Mouse (Mus musculus) lung, embryonic 16.5 days (tissue): ENCODE results near the gene Gpkow. TPM values are rescaled to one million over a fixed set of nuclear protein-coding genes. Genes with fewer than 3 reads are reported as not detected.
"Not testable (repeated sequence)": the region's sequence is repeated elsewhere in the genome, so short reads cannot be mapped to it uniquely, and the experiment has no call there.

Source experiments
- ATAC-seq: fragments of 200-750 bp; cut with Nextera tagmentation; 2 replicates; pipeline ENCODE4 v1.8.0; 2017; ENCODE audit warnings: low read depth, mild to moderate bottlenecking, moderate library complexity
- H3K27ac ChIP-seq: fragments of 300-500 bp; sonication (generic); 2 replicates; pipeline ENCODE4 v1.5.1; 2014; ENCODE audit warnings: mild to moderate bottlenecking, control low read depth, low read length
- H3K27me3 ChIP-seq: fragments of 300-500 bp; sonication (generic); 2 replicates; pipeline ENCODE4 v1.6.1; 2014; ENCODE audit warnings: low read depth, low read length, mixed read lengths; ENCODE audit not compliant: control insufficient read depth, insufficient read depth
- H3K36me3 ChIP-seq: fragments of 300-500 bp; sonication (generic); 2 replicates; pipeline ENCODE4 v1.6.1; 2014; ENCODE audit warnings: low read length; ENCODE audit not compliant: control insufficient read depth, insufficient read depth
- H3K4me1 ChIP-seq: fragments of 300-500 bp; sonication (generic); replicated peaks from 2 replicates; pipeline ENCODE4 v1.6.1; 2014; ENCODE audit warnings: low read length, mixed read lengths; ENCODE audit not compliant: control insufficient read depth, insufficient read depth
- H3K4me2 ChIP-seq: fragments of 300-500 bp; sonication (generic); 2 replicates; pipeline ENCODE4 v1.6.1; 2014; ENCODE audit warnings: low read depth, low read length, control low read depth
- H3K4me3 ChIP-seq: fragments of 300-500 bp; sonication (generic); 2 replicates; pipeline ENCODE4 v1.5.1; 2014; ENCODE audit warnings: mild to moderate bottlenecking, low read length, control low read depth
- H3K9ac ChIP-seq: fragments of 300-500 bp; sonication (generic); 2 replicates; pipeline ENCODE4 v1.6.1; 2014; ENCODE audit warnings: low read length, control low read depth
- H3K9me3 ChIP-seq: fragments of 300-500 bp; sonication (generic); 2 replicates; pipeline ENCODE4 v1.6.1; 2016; ENCODE audit warnings: low read length; ENCODE audit not compliant: control insufficient read depth
- WGBS: fragments of 180-500 bp; shearing (Covaris S2); extraction: QIAGEN DNeasy Blood & Tissue Kit; methylation state at CpG from one replicate; pipeline ENCODE4 v1.1.7; 2014; 5-methylcytosine and 5-hydroxymethylcytosine counted together
- polyA plus RNA-seq: library from polyadenylated mRNA; unstranded; fragments of >200 nt; fragmentation: Nextera tagmentation; extraction: Ambion mirVana; gene quantifications from 2 replicates; pipeline ENCODE4 v1.2.1, GENCODE M21; 2015

The Gpkow gene
- polyA plus RNA-seq, 1 experiment from 2014 or later, result 51.8 TPM

DNA sequence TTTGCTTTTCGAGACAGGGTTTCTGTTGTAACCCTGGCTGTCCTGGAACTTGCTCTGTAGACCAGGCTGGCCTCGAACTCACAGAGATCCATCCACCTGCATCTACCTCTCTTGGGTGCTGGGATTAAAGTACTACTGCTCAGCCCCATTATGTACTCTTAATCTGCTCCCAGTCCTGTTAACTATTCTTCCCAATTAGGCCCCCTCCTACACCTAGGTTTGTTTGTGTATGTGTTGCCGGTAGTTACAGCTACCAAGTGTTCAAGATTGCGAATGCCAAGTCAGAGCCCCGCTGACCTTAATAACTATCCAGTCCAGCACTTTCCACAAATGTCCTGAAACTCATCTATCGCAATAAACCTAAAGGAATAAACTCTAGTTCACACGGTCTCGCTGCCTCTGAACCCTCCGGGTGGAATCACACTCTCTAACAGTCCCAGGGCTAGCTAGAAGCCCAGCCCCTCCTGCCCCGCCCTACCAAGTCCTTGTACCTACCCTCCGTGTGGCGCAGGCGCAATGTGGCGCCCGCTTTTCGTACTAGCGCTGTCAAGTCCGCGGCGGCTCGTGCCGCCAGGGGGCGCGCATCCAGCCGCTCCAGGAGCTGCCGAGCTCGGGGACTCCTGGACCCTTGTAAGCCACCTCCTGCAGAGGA, 17.4 kb upstream of the Gpkow start:
- WGBS, result 15% methylated on average over 27 of the region's 27 CpGs
- 0 out of 2 replicates have a peak overlapping the region, but pooled peaks have one; percentile 27 for H3K27ac ChIP-seq
- H3K36me3 ChIP-seq, result no peaks in the 10 kb centered on the region

DNA sequence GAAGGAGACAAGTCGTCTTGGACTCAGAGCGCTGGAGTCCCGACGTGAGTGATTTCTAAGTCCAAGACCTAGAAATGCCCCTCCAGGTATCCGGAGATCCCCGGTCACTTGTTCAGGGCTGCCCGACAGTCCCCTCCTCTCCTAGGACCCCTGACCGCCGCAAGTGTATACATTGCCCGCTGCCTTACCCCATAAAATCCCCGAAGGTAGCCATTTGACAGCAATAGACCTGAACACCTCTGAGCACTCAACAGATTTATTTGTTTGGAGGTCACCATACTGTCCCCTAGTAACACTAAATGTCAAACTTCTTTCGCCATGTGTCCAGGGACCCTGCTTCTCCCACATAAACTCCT, 16.9 kb upstream of the Gpkow start:
- WGBS, result 28% methylated on average over 10 of the region's 12 CpGs
- no peak overlapping the region for H3K27ac ChIP-seq
- H3K27me3 ChIP-seq, result no peaks in the 10 kb centered on the region
- no peaks in the 10 kb centered on the region for H3K9me3 ChIP-seq
- H3K4me1 ChIP-seq, result no peaks in the 10 kb centered on the region
- H3K4me2 ChIP-seq, result peak overlapping the region; percentile 56
- no peaks in the 10 kb centered on the region for H3K36me3 ChIP-seq
- peak overlapping the region; percentile 59 for H3K9ac ChIP-seq
- H3K4me3 ChIP-seq, result peak overlapping the region; percentile 37
- no peak for ATAC-seq

More for the DNA sequence above, 17.4 kb upstream of the Gpkow start:
- peak overlapping the region; percentile 59 for H3K9ac ChIP-seq
- H3K4me3 ChIP-seq, result peak overlapping the region; percentile 37
- H3K27me3 ChIP-seq, result no peaks in the 10 kb centered on the region
- peak; percentile 98 for ATAC-seq
- H3K4me1 ChIP-seq, result no peaks in the 10 kb centered on the region
- peak overlapping the region; percentile 56 for H3K4me2 ChIP-seq
- no peaks in the 10 kb centered on the region for H3K9me3 ChIP-seq

DNA sequence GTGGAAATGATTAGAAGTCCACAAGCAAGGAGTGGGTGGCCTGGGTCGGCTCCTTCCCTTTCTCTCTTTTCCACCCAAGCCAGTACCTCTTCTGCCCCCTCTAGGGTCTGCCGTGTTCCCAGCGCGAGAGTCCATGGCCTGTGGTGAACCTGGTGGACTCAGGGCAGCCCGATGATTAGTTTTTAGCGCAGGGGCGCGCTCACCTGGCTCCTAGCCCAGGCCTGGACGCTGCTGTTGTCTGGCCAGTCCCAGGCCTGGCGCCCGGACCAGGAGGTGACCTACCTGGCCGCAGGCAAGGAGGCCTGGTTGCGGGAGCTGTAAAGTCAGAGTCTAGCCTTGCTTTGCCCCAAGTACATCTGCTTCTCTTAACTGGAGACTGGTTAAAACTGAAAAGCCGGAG, 16.1 kb upstream of the Gpkow start, which contains the start of gene Magix:
Gene Magix (minus strand): TSS at position 388 of the 400 bp plus-strand sequence.
- Histone ChIP-seq H3K27ac (no peak within 1 kb of the TSS), H3K4me2 (peak within 1 kb of the TSS; percentile 56), H3K4me3 (peak within 1 kb of the TSS; percentile 37), H3K9me3 (no peaks in the 10 kb centered on the region), H3K9ac (peak within 1 kb of the TSS; percentile 59), H3K4me1 (no peaks in the 10 kb centered on the region), H3K27me3 (no peaks in the 10 kb centered on the region), H3K36me3 (no peaks in the 10 kb centered on the region)
- 58% methylated on average over 14 of the region's 14 CpGs for WGBS
- ATAC-seq, result no peak

DNA sequence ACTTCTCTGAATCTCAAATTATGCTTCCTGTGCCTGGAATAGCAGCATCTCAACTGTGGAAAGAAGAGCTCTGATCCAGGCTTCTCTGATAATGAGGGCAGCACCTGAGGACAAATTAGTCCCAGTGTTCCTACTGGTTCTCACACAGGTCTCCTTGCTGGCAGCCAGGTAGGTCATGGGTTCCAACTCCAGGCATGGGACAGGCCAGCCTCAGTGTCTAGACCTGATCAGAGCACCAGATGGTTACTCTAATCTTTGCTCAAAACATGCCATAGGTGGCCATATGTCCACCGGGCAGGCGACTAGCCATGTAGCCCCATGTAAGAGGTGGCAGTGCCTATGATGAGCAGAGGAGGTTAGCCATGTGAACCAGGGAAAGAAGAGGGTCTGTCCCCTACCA, 8.6 kb upstream of the Gpkow start:
- WGBS, result 84% methylated on average over 2 of the region's 2 CpGs
- no peak for ATAC-seq
- Histone ChIP-seq H3K4me2 (no peak overlapping the region), H3K27me3 (no peaks in the 10 kb centered on the region), H3K9ac (no peak overlapping the region), H3K36me3 (no peaks in the 10 kb centered on the region), H3K9me3 (no peaks in the 10 kb centered on the region), H3K4me1 (no peaks in the 10 kb centered on the region), H3K4me3 (no peak overlapping the region), H3K27ac (no peak overlapping the region)

DNA sequence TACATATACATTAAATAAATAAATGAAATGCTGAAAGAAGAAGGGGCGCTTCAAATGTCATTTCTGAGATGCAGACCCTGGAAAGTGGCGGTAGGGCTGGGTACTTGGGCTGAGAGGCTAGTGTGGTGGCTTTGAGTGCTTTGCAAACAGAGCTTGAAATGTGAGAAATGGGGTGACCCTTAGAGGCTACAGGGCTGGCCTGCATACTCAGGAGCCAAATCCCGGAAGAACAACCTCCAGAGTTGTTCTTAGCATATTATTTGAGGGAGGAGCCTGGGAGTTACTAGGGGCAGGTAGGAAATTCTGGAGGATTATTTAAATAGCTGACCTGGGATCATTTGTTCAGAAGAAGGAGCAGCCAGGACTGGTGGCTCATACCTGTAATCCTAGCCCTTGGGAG, 6.4 kb upstream of the Gpkow start:
- ATAC-seq, result peak; percentile 90
- H3K4me1 ChIP-seq, result no peaks in the 10 kb centered on the region
- H3K4me3 ChIP-seq, result no peak overlapping the region
- no peaks in the 10 kb centered on the region for H3K36me3 ChIP-seq
- peak overlapping the region; percentile 57; the same call in 1 of the 2 replicates for H3K27ac ChIP-seq
- H3K27me3 ChIP-seq, result no peaks in the 10 kb centered on the region
- WGBS, result 30% methylated on average over 3 of the region's 3 CpGs
- no peak overlapping the region for H3K4me2 ChIP-seq
- H3K9me3 ChIP-seq, result no peaks in the 10 kb centered on the region
- no peak overlapping the region for H3K9ac ChIP-seq

DNA sequence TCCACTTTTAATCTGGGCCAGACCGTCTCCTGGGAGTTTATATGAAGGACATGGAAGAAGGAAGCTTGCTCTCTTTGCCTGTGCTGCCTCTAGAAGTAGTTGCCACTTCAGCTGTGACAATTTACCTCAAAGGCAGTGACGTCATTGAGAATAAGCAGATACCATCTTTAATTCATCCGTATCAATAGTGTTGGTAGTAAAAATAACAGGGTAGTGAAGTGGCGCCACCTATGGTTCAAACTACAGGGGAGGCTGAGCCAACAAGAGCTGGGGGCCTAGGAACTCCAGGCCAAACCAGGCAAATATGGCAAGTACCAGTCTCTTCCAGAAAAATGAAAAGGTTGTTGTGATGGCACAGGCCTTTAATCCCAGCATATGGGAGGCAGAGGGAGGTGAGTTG, 4.1 kb upstream of the Gpkow start:
- no peak overlapping the region for H3K27ac ChIP-seq
- 29% methylated on average over 4 of the region's 4 CpGs for WGBS
- no peaks in the 10 kb centered on the region for H3K9me3 ChIP-seq

DNA sequence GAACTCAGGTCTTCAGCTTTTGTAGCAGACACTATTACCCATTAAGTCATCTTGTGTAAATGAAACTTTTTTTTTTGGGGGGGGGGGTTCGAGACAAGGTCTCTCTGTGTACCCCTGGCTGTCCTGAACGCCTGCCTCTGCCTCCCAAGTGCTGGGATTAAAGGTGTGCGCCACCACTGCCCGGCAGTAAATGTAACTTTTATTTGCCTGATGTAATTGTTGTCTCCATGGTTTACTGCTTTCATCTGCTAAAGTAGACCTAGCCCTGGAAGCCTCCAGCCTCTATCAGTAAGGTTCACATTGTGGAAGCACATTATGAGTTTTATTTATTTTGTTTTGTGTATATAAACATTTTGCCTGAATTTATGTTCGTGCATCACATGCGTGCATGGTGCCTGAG, 411 bp upstream of the Gpkow start:
- H3K27ac ChIP-seq, result no peak overlapping the region
- H3K4me1 ChIP-seq, result no peaks in the 10 kb centered on the region; the same call in 1 of the 2 replicates
- 26% methylated on average over 6 of the region's 6 CpGs for WGBS
- H3K36me3 ChIP-seq, result peaks cover 2% of the 10 kb centered on the region
- H3K9me3 ChIP-seq, result no peaks in the 10 kb centered on the region
- no peaks in the 10 kb centered on the region for H3K27me3 ChIP-seq
- ATAC-seq, result peak; percentile 8
- peak overlapping the region; percentile 28; the same call in 1 of the 2 replicates for H3K9ac ChIP-seq
- H3K4me2 ChIP-seq, result peak overlapping the region; percentile 40; the same call in 1 of the 2 replicates
- H3K4me3 ChIP-seq, result peak overlapping the region; percentile 31

More for the DNA sequence above, 4.1 kb upstream of the Gpkow start:
- Histone ChIP-seq H3K9ac (no peak overlapping the region), H3K36me3 (no peaks in the 10 kb centered on the region), H3K4me1 (no peaks in the 10 kb centered on the region), H3K27me3 (no peaks in the 10 kb centered on the region), H3K4me3 (no peak overlapping the region), H3K4me2 (no peak overlapping the region)
- no peak for ATAC-seq

DNA sequence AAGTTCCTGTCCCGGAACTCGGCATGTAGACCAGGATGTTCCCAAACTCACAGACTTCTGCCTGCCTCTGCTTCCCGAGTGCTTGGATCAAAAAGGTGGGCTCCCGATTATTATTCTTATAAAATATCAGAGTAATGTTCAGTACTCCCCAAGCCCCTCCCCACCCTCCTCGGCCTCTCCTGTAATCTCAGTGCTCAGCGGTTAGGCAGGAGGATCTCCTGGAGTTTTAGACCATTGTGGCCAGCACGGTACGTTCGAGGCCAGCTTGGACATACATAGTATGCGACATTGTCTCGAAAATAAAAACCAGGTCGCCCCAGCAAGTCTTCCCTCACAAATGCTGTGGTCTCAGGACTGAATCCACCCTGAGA, 16.8 kb downstream of the Gpkow start:
- H3K4me1 ChIP-seq, H3K27me3 ChIP-seq, H3K36me3 ChIP-seq, H3K9me3 ChIP-seq: not testable (repeated sequence)
- H3K9ac ChIP-seq, result peak overlapping the region; percentile 56
- peak overlapping the region; percentile 45 for H3K4me3 ChIP-seq
- H3K4me2 ChIP-seq, result peak overlapping the region; percentile 51
- ATAC-seq, result peak; percentile 18; the same call in 1 of the 2 replicates
- H3K27ac ChIP-seq, result 0 out of 2 replicates have a peak overlapping the region, but pooled peaks have one; percentile 43
- 24% methylated on average over 5 of the region's 12 CpGs for WGBS

DNA sequence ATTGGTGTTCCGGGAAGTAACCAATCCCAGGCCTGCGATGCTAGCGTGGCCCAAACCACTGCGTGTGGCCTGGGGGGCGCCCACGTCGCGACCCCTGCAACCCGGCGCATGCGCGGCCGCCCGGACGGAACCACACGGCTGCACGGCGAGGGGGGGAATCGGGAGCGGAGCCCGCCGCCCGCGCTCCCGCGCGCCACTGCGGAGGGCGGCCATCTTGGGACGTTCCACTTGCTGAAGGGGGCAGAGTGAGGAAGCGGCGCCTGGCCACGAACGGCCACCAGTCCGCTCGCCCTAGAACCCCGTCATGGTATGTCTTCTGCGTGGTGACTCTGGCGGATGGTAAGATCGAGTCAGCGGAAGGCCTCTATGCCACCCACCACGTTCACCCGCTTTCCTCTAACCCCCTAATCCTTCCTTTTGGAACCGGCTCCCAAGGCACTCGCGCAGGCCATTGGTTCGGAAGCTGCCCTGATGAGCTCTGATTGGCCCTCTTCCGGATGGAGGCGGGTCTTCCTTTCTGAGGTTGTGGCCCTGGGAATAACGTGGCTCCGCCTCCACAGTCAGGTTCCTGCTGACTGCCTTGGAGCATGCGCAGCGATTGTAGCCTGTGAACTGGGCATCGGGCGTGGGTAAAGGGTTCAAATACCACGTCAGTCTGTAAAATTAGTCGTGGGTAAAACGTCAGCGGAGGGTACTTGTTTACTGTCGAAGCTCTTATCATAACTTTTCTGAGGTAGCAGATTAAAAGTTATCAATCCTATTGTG, 17.4 kb downstream of the Gpkow start, which contains the start of gene Wdr45:
Gene Wdr45 (plus strand): TSS at position 199 of the 765 bp plus-strand sequence.
- Histone ChIP-seq H3K4me2 (peak within 1 kb of the TSS; percentile 51), H3K4me3 (peak within 1 kb of the TSS; percentile 45), H3K9ac (peak within 1 kb of the TSS; percentile 56), H3K27ac (0 out of 2 replicates have a peak within 1 kb of the TSS, but pooled peaks have one; percentile 43)
- H3K36me3 ChIP-seq, H3K9me3 ChIP-seq, H3K4me1 ChIP-seq, H3K27me3 ChIP-seq: not testable (repeated sequence)
- 8% methylated on average over 24 of the region's 60 CpGs for WGBS
- ATAC-seq, result peak; percentile 97
